Mouse (Mus musculus) lung, adult 2 months (tissue): ENCODE measurements around the gene Rae1.

Experiments used
- CTCF ChIP-seq: fragments of 200-500 bp; IDR thresholded peaks from 2 replicates; pipeline ENCODE4 v1.5.1; 2011; ENCODE audit warnings: mild to moderate bottlenecking, low read length, control low read depth; ENCODE audit not compliant: insufficient read depth
- POLR2A ChIP-seq: fragments of 200-500 bp; IDR thresholded peaks from 2 replicates; pipeline ENCODE4 v1.6.1; 2011; ENCODE audit warnings: low read depth, mild to moderate bottlenecking, control low read depth, low read length, borderline replicate concordance; ENCODE audit errors: extremely low read depth

- TF ChIP-seq CTCF (no peak), POLR2A (no peak)
These were observed 30.8 kb downstream of the Rae1 start for GRCm38 (mm10) chr2:173030591-173031338.
